Comparison of ENCODE assay signal across 8 mouse cellular contexts in genomic region chrX:48343966-48344642, GRCm38 (mm10). TPM values are rescaled to one million over a fixed set of nuclear protein-coding genes. Genes with fewer than 3 reads are reported as not detected.
DNase-seq lines count a peak whose midpoint lies in the region; ATAC-seq and TF ChIP-seq lines count a peak whose summit lies in the region.

No protein-coding gene starts in this region.

- no peaks in the 10 kb centered on the region for H3K36me3 ChIP-seq in heart, embryonic 14.5 days (ENCODE audit: control insufficient read depth, insufficient read depth, low read length)
- no peaks in the 10 kb centered on the region for H3K36me3 ChIP-seq in midbrain, embryonic 15.5 days (replicated peaks)

- H3K4me1 ChIP-seq in heart, embryonic 14.5 days (ENCODE audit: control insufficient read depth in 2 of 2, insufficient read depth in 2 of 2, low read length in 2 of 2), result no peaks in the 10 kb centered on the region; a peak in 1 of 4 replicates
- H3K4me1 ChIP-seq in embryonic fibroblast, embryonic 13.5 days (ENCODE audit: control insufficient read depth, insufficient read depth, low read length), result no peaks in the 10 kb centered on the region
- peaks cover 14% of the 10 kb centered on the region; the same call in 1 of the 2 replicates for H3K4me1 ChIP-seq in midbrain, embryonic 15.5 days

- intact Hi-C loops in heart, postnatal 36 days (cut with DNase I), result loop anchor here (2.0 kb wide), 1 partner anchor 57 kb away; no protein-coding TSS in a partner anchor
- intact Hi-C loops in left cerebral cortex, postnatal 25 days (cut with DNase I), result loop anchor here (1.0 to 2.0 kb wide), 2 partner anchors 29 to 59 kb away; no protein-coding TSS in a partner anchor

- no peak for ATAC-seq in heart, embryonic 14.5 days (ENCODE audit: insufficient number of reproducible peaks, insufficient read depth, low FRiP score, low read depth)
- ATAC-seq in midbrain, embryonic 15.5 days (replicated peaks), result peak; percentile 30; the same call in 1 of the 2 replicates

- no peaks in the 10 kb centered on the region for H3K9me3 ChIP-seq in heart, embryonic 14.5 days (ENCODE audit: control insufficient read depth, low read length)
- no peaks in the 10 kb centered on the region for H3K9me3 ChIP-seq in midbrain, embryonic 15.5 days

- no peak for DNase-seq in heart, postnatal 36 days
- peak; percentile 12 for DNase-seq in MN1 (ENCODE audit: low spot score)
- DNase-seq in kidney, postnatal 10 days, result peak; percentile 31
- no peak for DNase-seq in frontal cortex, postnatal 25 days (ENCODE audit: low spot score in 2 of 2)
- DNase-seq in left cerebral cortex, postnatal 25 days (ENCODE audit: low spot score in 2 of 2), result no peak

- WGBS in heart, embryonic 14.5 days, result 15% methylated on average over 28 of the region's 30 CpGs
- WGBS in midbrain, embryonic 15.5 days, result 13% methylated on average over 30 of the region's 30 CpGs

- TF ChIP-seq POLR2A in embryonic fibroblast, embryonic 13.5 days (IDR thresholded peaks at IDR 0.05; ENCODE audit: low read depth, low read length), result no peak

- H3K27ac ChIP-seq in heart, embryonic 14.5 days (replicated peaks in 1 of 2; ENCODE audit: control insufficient read depth in 1 of 2, insufficient read depth in 1 of 2, low read depth in 2 of 2, low read length in 2 of 2), result peak overlapping the region; percentile 56 to 66; a peak in 3 of 4 replicates
- H3K27ac ChIP-seq in embryonic fibroblast, embryonic 13.5 days (ENCODE audit: insufficient read depth, low read length), result peak overlapping the region; percentile 50
- H3K27ac ChIP-seq in midbrain, embryonic 15.5 days, result peak overlapping the region; percentile 80

- H3K9ac ChIP-seq in heart, embryonic 14.5 days (ENCODE audit: low read length), result peak overlapping the region; percentile 72
- peak overlapping the region; percentile 58 for H3K9ac ChIP-seq in midbrain, embryonic 15.5 days

- TF ChIP-seq CTCF in embryonic fibroblast, embryonic 13.5 days (IDR thresholded peaks at IDR 0.05; ENCODE audit: borderline replicate concordance, insufficient read depth, low read length), result no peak

- peak overlapping the region; percentile 51 to 78 for H3K4me3 ChIP-seq in heart, embryonic 14.5 days (ENCODE audit: control insufficient read depth in 1 of 2, insufficient read depth in 1 of 2, low read depth in 1 of 2, low read length in 2 of 2)
- peak overlapping the region; percentile 69 for H3K4me3 ChIP-seq in embryonic fibroblast, embryonic 13.5 days (ENCODE audit: insufficient read depth, low read length)
- peak overlapping the region; percentile 65 for H3K4me3 ChIP-seq in midbrain, embryonic 15.5 days

- 0 out of 2 replicates have a peak, but pooled peaks cover 3% of the 10 kb centered on the region for H3K27me3 ChIP-seq in heart, embryonic 14.5 days (ENCODE audit: control insufficient read depth, insufficient read depth, low read length)
- no peaks in the 10 kb centered on the region for H3K27me3 ChIP-seq in midbrain, embryonic 15.5 days (replicated peaks)

- H3K4me2 ChIP-seq in heart, embryonic 14.5 days (ENCODE audit: low read length), result peak overlapping the region; percentile 84
- peak overlapping the region; percentile 76 for H3K4me2 ChIP-seq in midbrain, embryonic 15.5 days

RNA-seq across cellular contexts. Expression of gene Bcorl1, which starts 2.9 kb away (rescaled TPM):
- polyA plus RNA-seq in heart, embryonic 14.5 days (2014; fragmentation: Nextera tagmentation; extraction: Ambion mirVana), result 4.7 and 5.0 TPM in 2 replicates
- total RNA-seq in heart, postnatal 36 days (2021), result 1 to 10 TPM; 7.6 to 8.5 TPM
- polyA plus RNA-seq in embryonic fibroblast, embryonic 13.5 days (2011; ENCODE audit: insufficient read length, low read depth, missing spikeins), result 9.2 and 9.7 TPM in 2 replicates
- 6.2 and 8.4 TPM in 2 replicates for polyA plus RNA-seq in midbrain, embryonic 15.5 days (2015; fragmentation: Nextera tagmentation; extraction: Ambion mirVana)
- total RNA-seq in left cerebral cortex, postnatal 25 days (2021), result 10 to 100 TPM; 16.6 to 19.4 TPM

Comparison
In these comparisons a context has a peak if more than half of its experiments do, and no peak if none do; other contexts are left out.
1. DNase-seq: peak in MN1 (single experiment) and kidney, postnatal 10 days (single experiment); none in heart, postnatal 36 days (0 of 2), frontal cortex, postnatal 25 days (0 of 2) and left cerebral cortex, postnatal 25 days (0 of 2).
2. Peak in every context shown above with its lines, with median percentiles within 50 percentile points of each other: H3K27ac ChIP-seq and H3K4me3 ChIP-seq.